Mouse (Mus musculus) spleen, adult 2 months (tissue): ENCODE results near the gene Mnt. TPM values are rescaled to one million over a fixed set of nuclear protein-coding genes. Genes with fewer than 3 reads are reported as not detected.

Experiments
- DNase-seq, 2 experiments: peaks; one replicate each; pipeline versions ENCODE4 v3.0.0 to v3.0.0-alpha.2; 2012 to 2021; ENCODE audit warnings: low spot score in 2 of 2, low read depth in 1 of 2
- H3K27ac ChIP-seq: fragments of 200-500 bp; 2 replicates; pipeline ENCODE4 v1.5.1; 2012; ENCODE audit warnings: low read length, inconsistent platforms; ENCODE audit not compliant: insufficient read depth
- H3K27me3 ChIP-seq: fragments of 200-500 bp; 2 replicates; pipeline ENCODE4 v1.6.1; 2012; ENCODE audit warnings: mild to moderate bottlenecking, moderate library complexity, low read length, inconsistent platforms; ENCODE audit not compliant: control insufficient read depth, insufficient read depth
- H3K36me3 ChIP-seq: fragments of 200-500 bp; 2 replicates; pipeline ENCODE4 v1.6.1; 2012; ENCODE audit warnings: mild to moderate bottlenecking, low read length, inconsistent platforms; ENCODE audit not compliant: control insufficient read depth, insufficient read depth
- H3K4me1 ChIP-seq: fragments of 200-500 bp; 2 replicates; pipeline ENCODE4 v1.6.1; 2011; ENCODE audit warnings: inconsistent platforms; ENCODE audit not compliant: control insufficient read depth, insufficient read depth, insufficient read length
- H3K4me3 ChIP-seq: fragments of 200-500 bp; 2 replicates; pipeline ENCODE4 v1.5.1; 2011; ENCODE audit warnings: mild to moderate bottlenecking, inconsistent platforms; ENCODE audit not compliant: insufficient read depth, insufficient read length; ENCODE audit errors: extremely low read depth
- CTCF ChIP-seq: fragments of 200-500 bp; IDR thresholded peaks from 2 replicates; pipeline ENCODE4 v1.5.1; 2011; ENCODE audit warnings: mild to moderate bottlenecking, inconsistent platforms; ENCODE audit not compliant: insufficient read depth, insufficient read length, insufficient replicate concordance; ENCODE audit errors: extremely low read depth
- POLR2A ChIP-seq: fragments of 200-500 bp; IDR thresholded peaks from 2 replicates; pipeline ENCODE4 v1.6.1; 2011; ENCODE audit warnings: low read depth, low read length, inconsistent platforms
- WGBS: fragments of 180-500 bp; shearing (Covaris S2); methylation state at CpG from one replicate; pipeline ENCODE4 v1.1.7; 2018; 5-methylcytosine and 5-hydroxymethylcytosine counted together
- polyA plus RNA-seq: library from polyadenylated mRNA; depleted of rRNA; stranded (reverse); fragments of >200 nt; gene quantifications from 2 replicates; pipeline ENCODE4 v1.2.3, GENCODE M21; 2012

The Mnt gene
- polyA plus RNA-seq, 1 experiment: 25.2 TPM

- Histone ChIP-seq H3K36me3 (peaks cover 6% of the 10 kb centered on the region), H3K27ac (peak overlapping the region; percentile 98), H3K4me3 (peak overlapping the region; percentile 67), H3K27me3 (no peaks in the 10 kb centered on the region), H3K4me1 (peaks cover 38% of the 10 kb centered on the region)
- DNase-seq: peak; percentile 92 to 98
- WGBS: under 1% methylated on average over 61 of the region's 61 CpGs
- no peak for TF ChIP-seq CTCF
- peak; percentile 13; the same call in 1 of the 2 replicates for TF ChIP-seq POLR2A
These were observed 1.1 kb downstream of the Mnt start for GRCm38 (mm10) chr11:74831606-74832451.

GRCm38 (mm10) chr11:74832503-74833143 lies 1.9 kb downstream of the Mnt start:
- peak; percentile 47 to 54 for DNase-seq
- peaks cover 39% of the 10 kb centered on the region for H3K4me1 ChIP-seq
- H3K4me3 ChIP-seq: peak overlapping the region; percentile 30; the same call in 1 of the 2 replicates
- no peaks in the 10 kb centered on the region for H3K27me3 ChIP-seq
- TF ChIP-seq POLR2A (no peak), CTCF (no peak)
- WGBS: 3% methylated on average over 26 of the region's 26 CpGs
- H3K27ac ChIP-seq: peak overlapping the region; percentile 72
- peaks cover 8% of the 10 kb centered on the region for H3K36me3 ChIP-seq

GRCm38 (mm10) chr11:74833536-74834358 lies 3.0 kb downstream of the Mnt start:
- Histone ChIP-seq H3K4me1 (peaks cover 35% of the 10 kb centered on the region), H3K36me3 (peaks cover 8% of the 10 kb centered on the region), H3K4me3 (no peak overlapping the region), H3K27me3 (no peaks in the 10 kb centered on the region), H3K27ac (peak overlapping the region; percentile 27; the same call in 1 of the 2 replicates)
- WGBS: 72% methylated on average over 8 of the region's 8 CpGs
- TF ChIP-seq CTCF (no peak), POLR2A (no peak)
- DNase-seq: no peak

GRCm38 (mm10) chr11:74834359-74834638 lies 3.6 kb downstream of the Mnt start:
- H3K27ac ChIP-seq: peak overlapping the region; percentile 27; the same call in 1 of the 2 replicates
- H3K36me3 ChIP-seq: peaks cover 8% of the 10 kb centered on the region
- WGBS: 32% methylated on average over 1 of the region's 1 CpGs
- H3K4me3 ChIP-seq: no peak overlapping the region
- H3K27me3 ChIP-seq: no peaks in the 10 kb centered on the region
- peaks cover 34% of the 10 kb centered on the region for H3K4me1 ChIP-seq
- TF ChIP-seq CTCF: no peak
- no peak for TF ChIP-seq POLR2A
- DNase-seq: no peak

GRCm38 (mm10) chr11:74834650-74835277 lies 4.0 kb downstream of the Mnt start:
- no peak for TF ChIP-seq CTCF
- no peak for TF ChIP-seq POLR2A
- peak overlapping the region; percentile 15; the same call in 1 of the 2 replicates for H3K27ac ChIP-seq
- no peak overlapping the region for H3K4me3 ChIP-seq
- H3K27me3 ChIP-seq: no peaks in the 10 kb centered on the region
- H3K4me1 ChIP-seq: peaks cover 38% of the 10 kb centered on the region
- no peak for DNase-seq
- WGBS: 49% methylated on average over 5 of the region's 5 CpGs
- peaks cover 8% of the 10 kb centered on the region for H3K36me3 ChIP-seq

GRCm38 (mm10) chr11:74835593-74836224 lies 5.0 kb downstream of the Mnt start:
- H3K27ac ChIP-seq: no peak overlapping the region
- 90% methylated on average over 6 of the region's 6 CpGs for WGBS
- H3K4me1 ChIP-seq: peaks cover 38% of the 10 kb centered on the region
- peaks cover 8% of the 10 kb centered on the region for H3K36me3 ChIP-seq
- TF ChIP-seq POLR2A (no peak), CTCF (no peak)
- H3K4me3 ChIP-seq: no peak overlapping the region
- no peak for DNase-seq
- H3K27me3 ChIP-seq: no peaks in the 10 kb centered on the region
